Mouse (Mus musculus) ES-Bruce4 (cell line): Measurements from ENCODE around the gene Syt13.

Experiments
- CTCF ChIP-seq: IDR thresholded peaks from one replicate; pipeline ENCODE4 v1.8.1; 2011; ENCODE audit warnings: low read depth, low read length
- POLR2A ChIP-seq: IDR thresholded peaks from one replicate; pipeline ENCODE4 v1.8.1; 2011; ENCODE audit warnings: low read length; ENCODE audit not compliant: insufficient read depth

DNA sequence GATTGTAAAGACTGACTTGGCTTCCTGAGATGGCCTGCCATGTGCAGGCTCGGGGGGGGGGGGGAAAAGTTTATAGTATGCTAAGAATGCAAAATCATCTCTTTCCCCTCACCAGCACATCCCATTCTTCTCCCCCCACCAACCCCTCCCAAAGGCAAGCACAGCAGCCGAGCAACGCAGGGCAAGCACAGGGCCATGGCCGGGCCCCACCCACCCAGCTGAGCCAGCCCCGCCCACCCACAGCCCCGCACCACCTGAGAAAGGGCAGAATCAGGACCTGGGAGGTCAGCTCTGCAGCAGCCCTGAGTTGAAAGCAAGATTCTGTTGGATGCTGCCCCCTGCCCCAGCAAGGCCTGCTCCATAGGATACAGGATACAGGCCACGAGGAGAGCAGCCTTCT, 70.7 kb downstream of the Syt13 start:
- TF ChIP-seq CTCF, result no peak
- TF ChIP-seq POLR2A, result no peak
